Mouse (Mus musculus) T-helper 1 cell (primary cell): ENCODE data around the gene Cdca4.
"Not testable (repeated sequence)": the region's sequence is repeated elsewhere in the genome, so short reads cannot be mapped to it uniquely, and the experiment has no call there.

Experiments used
- in situ Hi-C: fragments of 300-600 bp; cut with MboI, MseI; formaldehyde crosslinking; loops from one replicate; pipeline ENCODE4 v1.15.1; 2025; ENCODE audit warnings: high pct_unique_total_duplicates

The Cdca4 gene

GRCm38 (mm10) chr12:112858581-112859336 lies 29.5 kb upstream of the Cdca4 start:
- in situ Hi-C loops, result loop anchor here (5.0 kb wide), 1 partner anchor 61 kb away; no protein-coding TSS in a partner anchor

GRCm38 (mm10) chr12:112857021-112857925 lies 28.1 kb upstream of the Cdca4 start:
- in situ Hi-C loops, result loop anchor here (5.0 kb wide), 1 partner anchor 60 kb away; no protein-coding TSS in a partner anchor

- in situ Hi-C loops, result loop anchor here (5.0 kb wide), 1 partner anchor 59 kb away; no protein-coding TSS in a partner anchor
Measured at GRCm38 (mm10) chr12:112856338-112856737, 27.1 kb upstream of the Cdca4 start.

GRCm38 (mm10) chr12:112854610-112855333 lies 25.5 kb upstream of the Cdca4 start:
- in situ Hi-C loops, result loop anchor here (5.0 kb wide), 1 partner anchor 57 kb away; no protein-coding TSS in a partner anchor

GRCm38 (mm10) chr12:112853050-112853729 lies 24.0 kb upstream of the Cdca4 start:
- in situ Hi-C loops, result no loop called here

GRCm38 (mm10) chr12:112851116-112851515 lies 21.9 kb upstream of the Cdca4 start:
- in situ Hi-C loops, result no loop called here

GRCm38 (mm10) chr12:112850344-112850743 lies 21.1 kb upstream of the Cdca4 start:
- in situ Hi-C loops, result no loop called here

GRCm38 (mm10) chr12:112849235-112850022 lies 20.2 kb upstream of the Cdca4 start:
- in situ Hi-C loops, result no loop called here

- in situ Hi-C loops, result no loop called here
Measured at GRCm38 (mm10) chr12:112847880-112848279, 18.7 kb upstream of the Cdca4 start.

GRCm38 (mm10) chr12:112843803-112844202 lies 14.6 kb upstream of the Cdca4 start:
- in situ Hi-C loops, result no loop called here

- in situ Hi-C loops, result not testable (repeated sequence)
Measured at GRCm38 (mm10) chr12:112842128-112842527, 12.9 kb upstream of the Cdca4 start.

- in situ Hi-C loops, result not testable (repeated sequence)
Measured at GRCm38 (mm10) chr12:112841338-112841892, 12.2 kb upstream of the Cdca4 start.

- in situ Hi-C loops, result no loop called here
Measured at GRCm38 (mm10) chr12:112840209-112841086, 11.2 kb upstream of the Cdca4 start.

GRCm38 (mm10) chr12:112835046-112835445 lies 5.8 kb upstream of the Cdca4 start:
- in situ Hi-C loops, result loop anchor here (5.0 kb wide), 2 partner anchors 33 to 93 kb away; partner anchors contain the start of gene Ahnak2

- in situ Hi-C loops, result no loop called here
Measured at GRCm38 (mm10) chr12:112833527-112833926, 4.3 kb upstream of the Cdca4 start.

GRCm38 (mm10) chr12:112832411-112832810 lies 3.2 kb upstream of the Cdca4 start:
- in situ Hi-C loops, result no loop called here

GRCm38 (mm10) chr12:112830570-112830969 lies 1.3 kb upstream of the Cdca4 start:
- in situ Hi-C loops, result no loop called here

- in situ Hi-C loops, result no loop called here
Measured at GRCm38 (mm10) chr12:112830141-112830540, 918 bp upstream of the Cdca4 start.
